Mouse (Mus musculus): ENCODE measurements around the gene Sox18.

Sox18 gene

DNA sequence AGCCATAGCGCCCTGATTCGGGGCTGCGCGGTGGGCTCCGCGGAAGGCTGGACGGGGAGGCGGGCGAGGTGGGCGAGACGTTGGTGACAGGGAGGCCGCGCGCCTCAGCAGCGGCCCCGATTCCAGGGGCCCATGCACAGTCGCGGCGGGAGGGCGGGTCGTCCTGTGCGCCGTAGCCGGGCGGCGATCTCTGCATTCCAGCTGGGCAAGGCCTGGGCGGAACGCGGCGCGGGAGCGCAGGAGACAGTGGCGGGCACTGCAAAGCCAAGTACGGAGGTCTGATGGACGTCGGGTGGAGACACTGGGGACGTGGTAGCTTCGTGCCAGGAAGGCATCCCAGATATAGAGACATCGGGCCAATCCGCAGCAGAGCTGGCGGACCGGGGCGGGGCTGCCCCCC, at the start of gene Sox18:
Sox18 (minus strand) TSS at position 315 of the 400 bp plus-strand sequence.
- no peak for DNase-seq

DNA sequence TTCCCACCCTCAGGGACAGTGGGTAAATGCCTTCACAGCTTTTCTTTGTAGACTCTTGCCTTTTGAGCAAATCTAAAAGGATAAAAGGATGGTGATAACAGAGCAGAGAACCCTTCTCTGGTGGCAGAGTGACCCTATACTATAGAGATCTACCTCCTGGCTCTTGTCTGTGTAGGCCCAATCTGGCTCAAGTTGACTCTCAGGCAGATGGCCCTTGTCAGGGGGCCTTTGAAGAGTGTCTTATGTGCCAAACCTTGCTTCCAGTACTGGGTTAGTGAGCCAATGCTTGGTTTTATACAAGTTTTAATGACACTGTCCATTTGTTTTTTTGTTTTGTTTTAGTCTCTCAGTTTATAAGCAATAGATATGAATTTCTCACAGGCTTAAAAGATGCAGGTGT, 49.8 kb upstream of the Sox18 start:
- peak; percentile 66 to 77 for DNase-seq

DNA sequence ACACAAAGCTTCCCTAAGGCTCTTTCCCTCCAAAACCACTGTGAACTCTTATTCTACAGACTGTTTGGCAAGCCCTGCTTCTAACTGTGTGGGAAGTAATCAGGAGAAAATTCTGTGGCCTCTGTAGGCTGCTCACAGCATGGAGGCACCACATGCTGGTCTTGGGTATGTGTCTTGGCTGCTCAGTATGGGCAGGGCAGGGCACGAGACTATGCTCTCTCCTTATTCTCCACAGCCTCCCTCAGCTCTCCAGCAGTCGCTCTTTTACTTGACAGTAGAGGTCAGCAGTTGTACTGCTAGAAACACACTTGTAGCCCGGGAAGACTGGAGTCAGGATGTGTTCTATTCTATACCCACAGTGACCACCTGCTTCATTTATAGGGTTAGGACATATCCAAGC, 48.6 kb upstream of the Sox18 start:
- peak; percentile 45 to 58 for DNase-seq

GRCm38 (mm10) chr2:181716991-181717390, 45.6 kb upstream of the Sox18 start:
- DNase-seq, result no peak

DNA sequence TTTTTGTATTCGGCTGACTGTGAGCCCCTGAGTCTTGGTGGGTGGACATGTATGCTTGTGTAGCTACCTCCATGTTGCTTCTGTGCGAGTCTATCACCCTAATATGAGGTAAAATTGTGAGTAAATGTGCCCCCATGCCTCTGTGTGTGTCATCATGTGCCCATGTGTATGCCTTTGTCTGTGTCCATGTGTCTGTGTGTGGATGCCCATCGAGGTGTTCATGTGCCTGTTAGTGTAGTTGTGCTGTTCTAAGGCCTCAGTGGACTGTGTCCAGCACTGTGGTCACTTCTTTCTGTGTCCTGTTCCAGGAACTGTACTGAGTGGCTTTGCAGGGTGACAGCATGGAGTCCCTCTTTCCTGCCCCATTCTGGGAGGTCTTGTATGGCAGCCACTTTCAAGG, 43.9 kb upstream of the Sox18 start:
- no peak for DNase-seq

DNA sequence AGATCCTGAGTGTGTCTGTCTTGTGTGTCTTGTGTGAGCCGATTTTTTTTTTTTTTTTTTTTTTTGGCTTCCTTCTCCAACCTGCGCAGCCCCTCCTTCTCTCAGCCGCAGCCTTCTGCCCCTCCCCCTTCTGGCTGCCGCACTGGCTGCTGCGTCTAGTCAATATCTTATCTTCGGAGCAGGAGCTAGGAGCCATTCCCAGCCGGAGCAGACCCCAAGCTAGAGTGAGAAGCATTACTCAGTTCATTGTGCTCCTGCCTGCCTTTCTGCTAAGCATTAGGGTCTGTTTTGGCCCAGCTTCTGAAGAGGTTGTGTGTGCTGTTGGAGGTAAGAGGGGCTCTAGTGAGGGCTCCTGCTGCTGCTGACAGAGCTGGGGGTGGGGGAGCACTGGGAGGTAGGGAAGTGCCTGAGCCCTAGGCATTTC, 43.5 kb upstream of the Sox18 start, which contains the start of gene Oprl1:
Oprl1 (plus strand) TSS at position 114 of the 424 bp plus-strand sequence.
- DNase-seq, result peak in 1 of 2 experiments; percentile 33

GRCm38 (mm10) chr2:181713749-181714148, 42.3 kb upstream of the Sox18 start:
- DNase-seq, result peak in 1 of 2 experiments; percentile 26

DNA sequence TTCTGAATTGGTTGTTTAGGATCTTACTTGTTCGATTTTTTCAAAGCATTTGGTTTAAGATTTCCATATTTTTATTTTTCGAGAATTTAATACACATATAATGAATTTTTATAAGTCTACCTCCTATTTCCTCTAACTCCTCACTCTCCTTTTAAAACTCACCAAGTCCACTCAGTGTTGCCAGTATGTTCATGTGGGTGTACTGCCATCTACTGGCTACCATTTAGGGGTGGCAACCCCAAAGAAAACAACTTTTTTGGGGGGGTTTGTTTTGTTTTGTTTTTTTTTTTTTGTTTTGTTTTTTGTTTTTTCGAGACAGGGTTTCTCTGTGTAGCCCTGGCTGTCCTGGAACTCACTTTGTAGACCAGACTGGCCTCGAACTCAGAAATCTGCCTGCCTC, 35.2 kb upstream of the Sox18 start:
- peak in 1 of 2 experiments; percentile 35 for DNase-seq

GRCm38 (mm10) chr2:181698241-181698640, 26.8 kb upstream of the Sox18 start, which contains the start of gene Lkaaear1:
TSS of gene Lkaaear1 (minus strand) at chr2:181698442.
- no peak for DNase-seq

DNA sequence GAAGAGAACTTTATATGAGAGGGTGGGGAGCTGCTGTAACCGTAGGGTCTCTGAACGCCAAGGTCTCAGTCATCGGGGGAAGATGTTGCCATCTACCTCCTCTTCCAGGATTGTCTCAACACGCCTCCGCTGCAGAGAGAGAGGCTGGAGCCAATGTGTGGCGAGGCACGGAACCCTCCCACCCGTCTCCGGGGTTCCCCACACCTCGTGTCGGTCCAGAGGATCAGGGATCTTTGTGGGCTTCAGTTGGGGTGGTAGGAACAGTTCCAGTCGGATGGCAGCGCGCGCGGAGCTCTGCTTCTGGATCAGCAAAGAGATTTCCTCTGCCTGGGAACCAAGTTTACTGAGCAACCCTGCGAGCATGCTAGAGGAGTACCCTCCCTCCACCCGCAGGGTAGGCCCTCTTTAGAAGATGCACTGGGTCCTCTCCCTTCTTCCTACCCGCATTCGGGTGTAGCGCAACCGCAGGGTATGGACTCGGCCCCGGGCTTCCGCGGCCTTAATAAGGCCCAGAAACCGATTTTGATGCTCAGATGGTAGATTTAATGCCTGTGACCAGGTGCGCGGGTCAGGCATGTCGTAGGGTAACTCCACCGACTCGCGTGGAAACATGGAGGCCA, 25.5 kb upstream of the Sox18 start:
- peak in 1 of 2 experiments; percentile 1 for DNase-seq

DNA sequence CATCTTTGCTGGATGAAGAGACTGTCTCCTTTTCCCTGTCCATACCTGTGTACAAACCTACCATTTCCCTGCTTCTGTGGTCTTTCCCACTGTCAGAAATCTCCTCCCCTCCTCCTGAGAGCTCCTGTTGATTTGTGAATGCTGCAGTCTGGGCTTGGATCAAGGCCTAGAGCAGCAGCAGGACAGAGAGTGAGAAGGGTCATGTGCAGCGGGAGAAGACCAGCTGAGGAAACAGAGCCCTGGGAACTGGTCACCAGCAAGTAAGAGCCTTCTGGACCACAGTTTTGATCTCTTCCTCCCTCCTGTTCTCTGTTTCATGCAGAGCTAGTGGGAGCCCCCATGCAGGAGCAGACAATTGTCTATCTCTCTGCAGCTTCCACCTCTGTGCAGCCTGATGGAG, 24.3 kb upstream of the Sox18 start:
- DNase-seq, result no peak

DNA sequence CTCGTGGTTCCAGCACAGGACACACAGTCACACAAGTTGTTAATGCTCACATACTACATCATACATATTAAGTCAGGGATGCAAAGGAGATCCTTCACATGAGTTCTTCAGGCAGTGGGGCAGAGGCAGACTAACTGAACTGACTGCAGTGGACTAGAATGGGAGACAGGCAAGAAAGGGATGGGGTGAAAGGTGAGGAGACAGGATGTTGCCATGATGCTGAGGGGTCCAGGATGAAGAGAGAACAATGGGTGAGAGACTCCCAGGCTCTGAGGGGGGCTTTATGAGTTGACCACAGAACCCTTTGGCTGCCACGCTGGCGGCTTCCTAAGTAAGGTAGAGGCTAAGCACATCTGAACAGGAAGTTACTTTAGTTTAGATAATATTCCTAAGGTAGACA, 23.1 kb upstream of the Sox18 start:
- no peak for DNase-seq

- DNase-seq, result peak; percentile 70 to 75
These were observed 22.2 kb upstream of the Sox18 start, which contains the start of gene Rgs19 for GRCm38 (mm10) chr2:181693339-181694280. TSS of gene Rgs19 (minus strand) at chr2:181693977.

- no peak for DNase-seq
These were observed 20.9 kb upstream of the Sox18 start for GRCm38 (mm10) chr2:181692304-181692703.

DNA sequence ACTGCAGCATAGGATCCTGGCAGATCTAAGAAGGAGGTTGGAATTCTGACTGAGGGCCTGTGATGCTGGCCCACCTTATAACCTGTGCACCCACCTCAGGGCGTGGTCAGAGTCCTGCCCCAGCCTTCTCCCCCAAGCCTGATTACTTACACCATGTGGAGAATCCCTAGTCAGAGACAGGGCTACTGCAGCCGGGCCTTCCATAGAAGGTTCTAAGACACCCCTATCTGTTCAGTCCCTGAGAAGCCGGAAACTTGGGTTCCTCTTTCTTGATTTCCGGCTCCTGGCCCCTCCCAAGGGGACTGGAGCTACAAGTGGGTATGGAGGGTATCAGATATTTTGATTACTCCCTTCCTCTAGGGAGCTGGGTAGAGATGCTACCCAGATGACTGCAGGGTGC, 20.1 kb upstream of the Sox18 start:
- no peak for DNase-seq

- DNase-seq, result no peak
These were observed 19.6 kb upstream of the Sox18 start for GRCm38 (mm10) chr2:181691083-181691482.

DNA sequence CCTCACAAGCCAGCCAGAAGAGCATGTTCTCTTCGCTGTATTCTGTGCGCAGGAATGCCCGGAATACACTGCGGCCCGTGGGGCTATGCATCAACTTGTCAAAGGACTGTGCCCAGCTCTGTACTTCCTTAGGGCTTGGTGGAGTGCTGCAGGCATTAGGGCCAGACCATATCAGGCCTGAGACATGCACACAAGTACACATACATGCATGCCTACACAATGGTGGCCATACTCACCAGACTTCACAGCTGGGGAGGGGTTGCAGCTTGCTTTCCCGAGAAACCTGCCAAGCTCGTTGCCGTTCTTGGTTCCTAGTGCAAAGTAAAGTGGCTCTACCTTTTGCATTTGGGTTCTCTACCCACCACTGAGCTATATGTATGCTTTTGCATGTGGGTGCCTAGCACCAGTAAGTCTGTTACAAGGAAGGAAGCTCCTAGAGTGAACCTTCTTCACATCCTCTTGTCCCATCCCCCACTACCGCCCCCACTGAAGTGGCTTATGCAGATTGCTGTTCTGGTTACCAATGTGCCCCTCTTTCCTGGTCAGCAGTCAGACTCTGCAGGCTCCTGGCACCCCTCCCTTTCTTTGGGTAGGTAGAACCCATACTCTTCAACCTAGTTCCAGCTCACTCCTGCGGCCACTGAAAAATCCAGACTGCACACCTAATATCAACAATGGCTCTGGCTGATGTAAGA, 18.2 kb upstream of the Sox18 start:
- DNase-seq, result no peak

DNA sequence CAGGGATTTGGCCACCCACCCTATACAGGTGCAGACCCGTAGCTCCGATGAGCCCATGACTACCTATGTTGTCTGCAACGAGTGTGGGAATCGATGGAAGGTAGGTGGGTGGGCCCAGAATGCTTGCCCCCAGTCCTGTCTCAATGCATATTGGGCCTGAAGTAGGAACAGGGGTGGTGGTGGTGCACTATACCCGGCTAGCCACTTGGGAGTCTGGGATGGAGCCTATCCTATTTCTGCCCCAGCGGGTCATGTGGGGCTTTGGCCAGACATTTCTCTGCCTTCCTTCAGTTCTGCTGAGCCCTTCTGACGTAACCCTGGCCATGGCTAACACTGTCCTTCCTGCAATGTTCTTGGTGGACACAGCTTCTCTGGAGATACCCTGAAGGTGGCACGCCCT, 16.1 kb upstream of the Sox18 start:
- DNase-seq, result no peak

GRCm38 (mm10) chr2:181685686-181686085, 14.2 kb upstream of the Sox18 start:
- DNase-seq, result no peak

GRCm38 (mm10) chr2:181684713-181685112, 13.3 kb upstream of the Sox18 start:
- no peak for DNase-seq

DNA sequence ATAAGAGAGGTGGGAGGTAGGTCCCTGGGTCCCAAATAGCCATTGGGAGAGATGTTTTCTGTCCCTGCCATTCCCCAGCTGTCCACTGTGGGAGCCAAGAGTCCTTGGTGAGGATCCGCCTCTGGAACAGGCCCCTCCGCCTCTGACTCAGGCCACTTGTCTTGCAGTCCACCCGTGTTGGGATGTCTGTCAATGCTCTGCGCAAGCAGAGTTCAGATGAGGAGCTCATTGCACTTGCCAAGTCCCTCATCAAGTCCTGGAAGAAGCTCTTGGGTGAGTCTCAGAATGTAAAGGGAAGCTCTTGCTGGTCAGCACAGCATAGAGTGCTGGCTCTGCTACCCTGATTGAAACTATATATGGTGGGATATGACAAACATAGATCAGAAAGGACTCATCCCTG, 11.9 kb upstream of the Sox18 start:
- no peak for DNase-seq

DNA sequence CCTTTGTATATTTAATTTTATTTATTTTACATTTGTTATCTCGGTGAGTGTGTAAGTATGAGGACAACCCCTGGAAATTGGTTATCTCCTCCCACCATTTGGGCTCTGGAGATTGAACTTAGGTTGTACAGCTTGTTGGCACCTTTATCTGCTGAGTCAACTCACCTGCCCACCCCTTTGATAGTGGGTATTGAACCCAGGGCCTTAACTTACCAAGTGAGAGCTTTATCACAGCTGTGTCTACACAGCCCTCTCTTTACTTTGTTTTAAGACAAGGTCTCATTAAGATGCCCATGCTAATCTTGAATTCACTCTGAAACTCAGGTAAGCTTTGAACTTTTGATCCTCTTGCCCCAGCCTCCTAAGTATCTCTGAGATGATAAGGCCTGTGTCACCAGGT, 10.5 kb upstream of the Sox18 start:
- no peak for DNase-seq

- peak; percentile 36 to 52 for DNase-seq
These were observed 9.3 kb upstream of the Sox18 start for GRCm38 (mm10) chr2:181680716-181681117.

Data from cerebellum, adult 18-20 months (tissue).